Mouse (Mus musculus) cortical plate, adult 2 months (tissue): ENCODE results near the gene Mroh8. TPM values are rescaled to one million over a fixed set of nuclear protein-coding genes. Genes with fewer than 3 reads are reported as not detected.
"Not testable (repeated sequence)": the region's sequence is repeated elsewhere in the genome, so short reads cannot be mapped to it uniquely, and the experiment has no call there.

Experiments
- H3K27ac ChIP-seq: fragments of 200-500 bp; 2 replicates; pipeline ENCODE4 v1.5.1; 2012; ENCODE audit warnings: low read length, control low read depth, inconsistent platforms; ENCODE audit not compliant: insufficient read depth
- H3K4me1 ChIP-seq: fragments of 200-500 bp; 2 replicates; pipeline ENCODE4 v1.6.1; 2011; ENCODE audit warnings: low read length; ENCODE audit not compliant: control insufficient read depth, insufficient read depth
- H3K4me3 ChIP-seq: fragments of 200-500 bp; 2 replicates; pipeline ENCODE4 v1.5.1; 2011; ENCODE audit warnings: mild to moderate bottlenecking, low read length, control low read depth; ENCODE audit not compliant: insufficient read depth
- CTCF ChIP-seq: fragments of 200-500 bp; IDR thresholded peaks from 2 replicates; pipeline ENCODE4 v1.5.1; 2011; ENCODE audit warnings: mild to moderate bottlenecking, control low read depth, low read length; ENCODE audit not compliant: insufficient read depth; ENCODE audit errors: extremely low read depth
- POLR2A ChIP-seq: fragments of 200-500 bp; IDR thresholded peaks from 2 replicates; pipeline ENCODE4 v1.6.1; 2011; ENCODE audit warnings: mild to moderate bottlenecking, low read length, control low read depth; ENCODE audit not compliant: insufficient read depth; ENCODE audit errors: extremely low read depth
- polyA plus RNA-seq: library from polyadenylated mRNA; depleted of rRNA; stranded (reverse); fragments of >200 nt; gene quantifications from 2 replicates; pipeline ENCODE4 v1.2.3, GENCODE M21; 2012; rRNA removed

Gene Mroh8
- polyA plus RNA-seq, 1 experiment: 1.3 TPM

DNA sequence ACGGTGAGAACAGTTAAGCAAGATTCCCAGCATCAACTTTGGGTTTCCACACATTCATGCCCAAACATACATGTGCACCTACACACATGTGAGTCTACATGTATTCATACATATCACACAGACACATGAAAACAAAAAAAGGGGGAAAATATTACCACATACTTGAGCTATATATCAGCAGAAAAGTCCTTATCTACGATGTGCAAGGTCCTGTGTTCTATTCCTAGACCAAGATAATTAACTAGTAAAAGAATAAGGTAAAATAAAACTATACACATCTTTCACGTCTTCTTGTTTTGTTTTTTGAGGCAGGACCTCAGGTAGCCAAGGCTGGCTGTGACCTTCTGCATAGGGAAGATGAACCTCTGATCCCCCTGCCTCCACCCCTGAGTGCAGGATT lies 103.1 kb downstream of the Mroh8 start:
- Histone ChIP-seq H3K4me3 (no peak overlapping the region), H3K27ac (no peak overlapping the region), H3K4me1 (no peaks in the 10 kb centered on the region)
- TF ChIP-seq POLR2A: no peak
- no peak for TF ChIP-seq CTCF

DNA sequence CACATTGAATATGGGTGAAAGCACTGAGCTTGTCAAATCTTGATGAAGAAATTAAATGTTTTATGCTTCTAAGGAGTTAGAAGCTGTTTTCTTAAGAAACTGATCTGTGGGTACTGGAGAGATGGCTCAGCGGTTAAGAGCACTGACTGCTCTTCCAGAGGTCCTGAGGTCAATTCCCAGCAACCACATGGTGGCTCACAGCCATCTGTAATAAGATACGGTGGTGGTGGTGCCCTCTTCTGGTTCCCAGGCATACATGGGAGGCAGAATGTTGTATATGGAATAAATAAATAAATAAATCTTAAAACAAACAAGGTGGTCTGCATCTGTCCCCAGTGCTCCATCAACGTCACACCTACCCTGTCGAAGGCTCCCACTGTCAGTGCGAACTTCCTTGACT lies 104.9 kb downstream of the Mroh8 start:
- no peak for TF ChIP-seq POLR2A
- TF ChIP-seq CTCF: no peak
- Histone ChIP-seq H3K4me3 (no peak overlapping the region), H3K4me1 (no peaks in the 10 kb centered on the region), H3K27ac (no peak overlapping the region)

GRCm38 (mm10) chr2:157173555-157173954 lies 105.8 kb downstream of the Mroh8 start:
- Histone ChIP-seq H3K4me3 (no peak overlapping the region), H3K4me1 (no peaks in the 10 kb centered on the region), H3K27ac (no peak overlapping the region)
- no peak for TF ChIP-seq CTCF
- TF ChIP-seq POLR2A: no peak

GRCm38 (mm10) chr2:157172984-157173383 lies 106.4 kb downstream of the Mroh8 start:
- TF ChIP-seq POLR2A: no peak
- no peak for TF ChIP-seq CTCF
- Histone ChIP-seq H3K27ac (no peak overlapping the region), H3K4me1 (no peaks in the 10 kb centered on the region), H3K4me3 (no peak overlapping the region)

- no peak overlapping the region for H3K4me3 ChIP-seq
- TF ChIP-seq POLR2A: no peak
- no peak for TF ChIP-seq CTCF
- H3K27ac ChIP-seq: no peak overlapping the region
- H3K4me1 ChIP-seq: peaks cover 3% of the 10 kb centered on the region; the same call in 1 of the 2 replicates
Measured at GRCm38 (mm10) chr2:157170626-157171025, 108.7 kb downstream of the Mroh8 start.

- Histone ChIP-seq H3K4me3 (no peak overlapping the region), H3K4me1 (peaks cover 3% of the 10 kb centered on the region; the same call in 1 of the 2 replicates), H3K27ac (no peak overlapping the region)
- TF ChIP-seq POLR2A (no peak), CTCF (no peak)
Measured at GRCm38 (mm10) chr2:157170166-157170565, 109.2 kb downstream of the Mroh8 start.

- no peak for TF ChIP-seq CTCF
- no peak for TF ChIP-seq POLR2A
- H3K27ac ChIP-seq: no peak overlapping the region
Measured at GRCm38 (mm10) chr2:157166371-157167080, 112.8 kb downstream of the Mroh8 start.

GRCm38 (mm10) chr2:157165312-157166224 lies 113.8 kb downstream of the Mroh8 start:
- not testable (repeated sequence) for H3K27ac ChIP-seq, H3K4me1 ChIP-seq, H3K4me3 ChIP-seq

More at GRCm38 (mm10) chr2:157166371-157167080, 112.8 kb downstream of the Mroh8 start:
- Histone ChIP-seq H3K4me3 (no peak overlapping the region), H3K4me1 (peaks cover 3% of the 10 kb centered on the region; the same call in 1 of the 2 replicates)

DNA sequence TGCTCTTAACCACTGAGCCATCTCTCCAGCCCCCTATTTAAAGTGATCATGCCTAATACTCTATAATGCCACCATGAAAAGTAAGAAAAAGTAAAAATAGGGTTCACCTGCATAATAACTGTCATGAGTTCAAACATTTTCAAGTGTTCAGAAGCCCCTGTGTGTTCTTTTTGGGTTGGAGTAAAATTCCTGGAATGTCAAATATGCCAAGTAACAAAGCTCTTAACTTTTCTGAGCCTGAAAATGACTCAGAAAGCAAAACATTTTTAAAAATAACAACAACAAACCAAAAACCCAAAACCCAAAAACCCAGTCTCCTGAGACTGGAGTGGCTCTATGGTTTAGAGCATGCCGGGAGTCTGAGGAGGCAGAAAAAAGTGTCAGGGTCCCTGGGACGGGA lies 115.2 kb downstream of the Mroh8 start:
- Histone ChIP-seq H3K4me3 (no peak overlapping the region), H3K27ac (no peak overlapping the region), H3K4me1 (peaks cover 3% of the 10 kb centered on the region; the same call in 1 of the 2 replicates)
- TF ChIP-seq CTCF (no peak), POLR2A (no peak)

Other genes with a start within 250 kb of the Mroh8 start
- 5.8 and 6.8 TPM in 2 replicates for gene Soga1, start 200.3 kb downstream of the Mroh8 start, polyA plus RNA-seq
- not detected in 2 replicates for gene Tldc2, start 192.5 kb downstream of the Mroh8 start, polyA plus RNA-seq
- gene Samhd1, start 144.3 kb downstream of the Mroh8 start, polyA plus RNA-seq: 14.7 and 15.9 TPM in 2 replicates
- gene Rbl1, start 75.0 kb downstream of the Mroh8 start, polyA plus RNA-seq: 1.5 and 2.0 TPM in 2 replicates
- gene Rpn2, start 532 bp downstream of the Mroh8 start, polyA plus RNA-seq: 118 and 119 TPM in 2 replicates
- gene Ghrh, start 68.0 kb upstream of the Mroh8 start, polyA plus RNA-seq: 0.53 TPM in 1 of 2 replicates, not detected in the other
- 101 and 108 TPM in 2 replicates for gene Manbal, start 88.0 kb upstream of the Mroh8 start, polyA plus RNA-seq
- 83.8 and 95.0 TPM in 2 replicates for gene Src, start 138.9 kb upstream of the Mroh8 start, polyA plus RNA-seq